Mouse (Mus musculus) hindbrain, embryonic 15.5 days (tissue): Measurements from ENCODE around the gene A830031A19Rik. TPM values are rescaled to one million over a fixed set of nuclear protein-coding genes. Genes with fewer than 3 reads are reported as not detected.

Experiments
- microRNA-seq: library from miRNA; unstranded; fragments of <30 nt; microRNA quantifications from one replicate; pipeline ENCODE4, GENCODE M21; 2016
- polyA plus RNA-seq: library from polyadenylated mRNA; unstranded; fragments of >200 nt; fragmentation: Nextera tagmentation; extraction: Ambion mirVana; gene quantifications from 2 replicates; pipeline ENCODE4 v1.2.1, GENCODE M21; 2015

Gene A830031A19Rik
- polyA plus RNA-seq, 1 experiment from 2014 or later = not detected

Small RNAs within 50 kb of the gene (microRNA-seq; reads per million reads assigned to microRNA genes)
- gene Gm44381 = not detected

Other genes with a start within 250 kb of the A830031A19Rik start
- gene Papolg, start 179.8 kb downstream of the A830031A19Rik start, polyA plus RNA-seq = 18.2 and 18.6 TPM in 2 replicates
- gene Bcl11a, start 3.0 kb upstream of the A830031A19Rik start, polyA plus RNA-seq = 93.1 and 116 TPM in 2 replicates